Mouse (Mus musculus) intestine, embryonic 14.5 days (tissue): ENCODE measurements at regions not wholly inside any gene's neighbourhood (a gene's known extent, or its start where the extent isn't known, plus 50 kb on each side); places are given as distances from the start of the nearest gene placed in this dataset.

Experiments used
- ATAC-seq: fragments of 200-750 bp; cut with Nextera tagmentation; replicated peaks from 2 replicates; pipeline ENCODE4 v1.8.0; 2017; ENCODE audit warnings: low read depth, moderate number of reproducible peaks, moderate TSS enrichment, moderate library complexity; ENCODE audit not compliant: low FRiP score, low TSS enrichment
- DNase-seq: peaks from one replicate; pipeline ENCODE4 v3.0.0-alpha.2; 2018; ENCODE audit warnings: low spot score
- H3K27ac ChIP-seq: fragments of 300-500 bp; sonication (generic); 2 replicates; pipeline ENCODE4 v1.5.1; 2014; ENCODE audit warnings: low read depth, mild to moderate bottlenecking, control low read depth
- H3K27me3 ChIP-seq: fragments of 300-500 bp; sonication (generic); replicated peaks from 2 replicates; pipeline ENCODE4 v1.6.1; 2014; ENCODE audit warnings: low read length, control low read depth; ENCODE audit not compliant: control insufficient read depth, insufficient read depth
- H3K36me3 ChIP-seq: fragments of 300-500 bp; sonication (generic); 2 replicates; pipeline ENCODE4 v1.6.1; 2014; ENCODE audit warnings: low read length, control low read depth; ENCODE audit not compliant: control insufficient read depth, insufficient read depth
- H3K4me1 ChIP-seq: fragments of 300-500 bp; sonication (generic); replicated peaks from 2 replicates; pipeline ENCODE4 v1.6.1; 2014; ENCODE audit warnings: low read length, control low read depth, mixed read lengths; ENCODE audit not compliant: control insufficient read depth, insufficient read depth
- H3K4me2 ChIP-seq: fragments of 300-500 bp; sonication (generic); 2 replicates; pipeline ENCODE4 v1.6.1; 2014; ENCODE audit warnings: low read length
- H3K4me3 ChIP-seq: fragments of 300-500 bp; sonication (generic); 2 replicates; pipeline ENCODE4 v1.5.1; 2014; ENCODE audit warnings: low read depth, low read length, control low read depth, mixed read lengths
- H3K9ac ChIP-seq: fragments of 300-500 bp; sonication (generic); 2 replicates; pipeline ENCODE4 v1.6.1; 2014; ENCODE audit warnings: mild to moderate bottlenecking, low read length
- H3K9me3 ChIP-seq: fragments of 300-500 bp; sonication (generic); 2 replicates; pipeline ENCODE4 v1.6.1; 2016; ENCODE audit warnings: low read length, control low read depth; ENCODE audit not compliant: control insufficient read depth
- WGBS: fragments of 180-500 bp; shearing (Covaris S2); extraction: QIAGEN DNeasy Blood & Tissue Kit; methylation state at CpG from one replicate; pipeline ENCODE4 v1.1.7; 2014; 5-methylcytosine and 5-hydroxymethylcytosine counted together

GRCm38 (mm10) chr14:68182606-68183005, 1111.5 kb downstream of the Synb start:
- no peak for ATAC-seq
- no peaks in the 10 kb centered on the region for H3K36me3 ChIP-seq
- no peaks in the 10 kb centered on the region for H3K4me1 ChIP-seq
- H3K4me3 ChIP-seq = no peak overlapping the region
- H3K4me2 ChIP-seq = no peak overlapping the region
- 47% methylated on average over 9 of the region's 9 CpGs for WGBS
- no peaks in the 10 kb centered on the region for H3K9me3 ChIP-seq
- no peak overlapping the region for H3K9ac ChIP-seq
- no peak for DNase-seq
- H3K27ac ChIP-seq = no peak overlapping the region
- no peaks in the 10 kb centered on the region for H3K27me3 ChIP-seq

- H3K9me3 ChIP-seq = no peaks in the 10 kb centered on the region
- no peaks in the 10 kb centered on the region for H3K4me1 ChIP-seq
- H3K27me3 ChIP-seq = no peaks in the 10 kb centered on the region
- no peak overlapping the region for H3K4me3 ChIP-seq
- DNase-seq = no peak
- H3K4me2 ChIP-seq = no peak overlapping the region
- ATAC-seq = no peak
- no peaks in the 10 kb centered on the region for H3K36me3 ChIP-seq
- 79% methylated on average over 6 of the region's 6 CpGs for WGBS
- H3K27ac ChIP-seq = no peak overlapping the region
- H3K9ac ChIP-seq = no peak overlapping the region
These were observed 1112.9 kb downstream of the Synb start for GRCm38 (mm10) chr14:68181168-68181567.
